Mouse (Mus musculus) urinary bladder, postnatal 36 days (tissue): Measurements from ENCODE around the gene Sema4d.
A peak's percentile ranks its signal among the peaks of the same experiment; 100 is the strongest.

ENCODE experiments used
- DNase-seq, 2 experiments: peaks; one replicate each; pipeline ENCODE4 v3.0.0; 2022; ENCODE audit warnings: low spot score in 2 of 2, mixed read lengths in 1 of 2

The Sema4d gene

GRCm38 (mm10) chr13:51814646-51815045, 21.1 kb upstream of the Sema4d start:
- DNase-seq = no peak

GRCm38 (mm10) chr13:51813621-51814615, 20.4 kb upstream of the Sema4d start:
- DNase-seq = no peak

- DNase-seq = no peak
Measured at GRCm38 (mm10) chr13:51808141-51808540, 14.6 kb upstream of the Sema4d start.

- DNase-seq = no peak
Measured at GRCm38 (mm10) chr13:51806220-51806619, 12.7 kb upstream of the Sema4d start.

GRCm38 (mm10) chr13:51805634-51806033, 12.1 kb upstream of the Sema4d start:
- no peak for DNase-seq

GRCm38 (mm10) chr13:51800921-51801320, 7.4 kb upstream of the Sema4d start:
- DNase-seq = no peak

- no peak for DNase-seq
Measured at GRCm38 (mm10) chr13:51799735-51800522, 6.4 kb upstream of the Sema4d start.

- no peak for DNase-seq
Measured at GRCm38 (mm10) chr13:51797899-51798746, 4.6 kb upstream of the Sema4d start.

- no peak for DNase-seq
Measured at GRCm38 (mm10) chr13:51793948-51794347, 401 bp upstream of the Sema4d start.

GRCm38 (mm10) chr13:51792729-51793424, 670 bp downstream of the Sema4d start:
- DNase-seq = peak; percentile 31 to 32

- DNase-seq = no peak
Measured at GRCm38 (mm10) chr13:51792135-51792573, 1.4 kb downstream of the Sema4d start.

GRCm38 (mm10) chr13:51791604-51792003, 1.9 kb downstream of the Sema4d start:
- no peak for DNase-seq

GRCm38 (mm10) chr13:51790793-51791192, 2.8 kb downstream of the Sema4d start:
- DNase-seq = no peak

GRCm38 (mm10) chr13:51787858-51788257, 5.7 kb downstream of the Sema4d start:
- no peak for DNase-seq

GRCm38 (mm10) chr13:51786616-51787015, 6.9 kb downstream of the Sema4d start:
- no peak for DNase-seq

- DNase-seq = no peak
Measured at GRCm38 (mm10) chr13:51784476-51784875, 9.1 kb downstream of the Sema4d start.

- DNase-seq = no peak
Measured at GRCm38 (mm10) chr13:51783857-51784256, 9.7 kb downstream of the Sema4d start.

GRCm38 (mm10) chr13:51780509-51781155, 12.9 kb downstream of the Sema4d start:
- DNase-seq = no peak

- no peak for DNase-seq
Measured at GRCm38 (mm10) chr13:51778983-51779962, 14.3 kb downstream of the Sema4d start.
